Mouse (Mus musculus): ENCODE results near the gene Pigs. TPM values are rescaled to one million over a fixed set of nuclear protein-coding genes. Genes with fewer than 3 reads are reported as not detected.
A peak's percentile ranks its signal among the peaks of the same experiment; 100 is the strongest.

Gene Pigs
- polyA plus RNA-seq, 1 experiment from 2014 or later = 73.7 TPM

GRCm38 (mm10) chr11:78377549-78378159, 49.4 kb downstream of the Pigs start:
- Histone ChIP-seq H3K4me3 (no peak overlapping the region), H3K27ac (replicated peaks) (no peak overlapping the region), H3K27me3 (replicated peaks; ENCODE audit: low read depth, poor library complexity, severe bottlenecking) (no peaks in the 10 kb centered on the region), H3K4me1 (peaks cover 27% of the 10 kb centered on the region), H3K36me3 (replicated peaks) (no peaks in the 10 kb centered on the region), H3K9me3 (no peaks in the 10 kb centered on the region)
- no peak for DNase-seq (ENCODE audit: low spot score)
- 53% methylated on average over 12 of the region's 12 CpGs for WGBS

GRCm38 (mm10) chr11:78380351-78380750, 52.1 kb downstream of the Pigs start:
- Histone ChIP-seq H3K27ac (replicated peaks) (no peak overlapping the region), H3K4me1 (peaks cover 28% of the 10 kb centered on the region), H3K36me3 (replicated peaks) (no peaks in the 10 kb centered on the region), H3K27me3 (replicated peaks; ENCODE audit: low read depth, poor library complexity, severe bottlenecking) (0 out of 2 replicates have a peak, but pooled peaks cover 5% of the 10 kb centered on the region), H3K4me3 (no peak overlapping the region), H3K9me3 (no peaks in the 10 kb centered on the region)
- DNase-seq (ENCODE audit: low spot score) = no peak
- WGBS = 82% methylated on average over 4 of the region's 4 CpGs

GRCm38 (mm10) chr11:78380996-78381395, 52.8 kb downstream of the Pigs start:
- H3K27ac ChIP-seq (replicated peaks) = no peak overlapping the region
- H3K9me3 ChIP-seq = no peaks in the 10 kb centered on the region
- H3K4me3 ChIP-seq = no peak overlapping the region
- H3K27me3 ChIP-seq (replicated peaks; ENCODE audit: low read depth, poor library complexity, severe bottlenecking) = 0 out of 2 replicates have a peak, but pooled peaks cover 5% of the 10 kb centered on the region
- DNase-seq (ENCODE audit: low spot score) = no peak
- peaks cover 27% of the 10 kb centered on the region for H3K4me1 ChIP-seq
- no peaks in the 10 kb centered on the region for H3K36me3 ChIP-seq (replicated peaks)
- WGBS = 84% methylated on average over 3 of the region's 3 CpGs

GRCm38 (mm10) chr11:78382286-78382685, 54.1 kb downstream of the Pigs start:
- no peaks in the 10 kb centered on the region for H3K36me3 ChIP-seq (replicated peaks)
- WGBS = 84% methylated on average over 7 of the region's 7 CpGs
- peaks cover 9% of the 10 kb centered on the region; the same call in 1 of the 2 replicates for H3K27me3 ChIP-seq (replicated peaks; ENCODE audit: low read depth, poor library complexity, severe bottlenecking)
- no peak overlapping the region for H3K27ac ChIP-seq (replicated peaks)
- H3K4me3 ChIP-seq = no peak overlapping the region
- DNase-seq (ENCODE audit: low spot score) = no peak
- peaks cover 38% of the 10 kb centered on the region for H3K4me1 ChIP-seq
- no peaks in the 10 kb centered on the region for H3K9me3 ChIP-seq

GRCm38 (mm10) chr11:78382701-78383100, 54.5 kb downstream of the Pigs start:
- no peak for DNase-seq (ENCODE audit: low spot score)
- WGBS = 28% methylated on average over 5 of the region's 5 CpGs
- H3K27ac ChIP-seq (replicated peaks) = no peak overlapping the region

GRCm38 (mm10) chr11:78385776-78386175, 57.6 kb downstream of the Pigs start:
- peaks cover 32% of the 10 kb centered on the region for H3K4me1 ChIP-seq
- H3K27ac ChIP-seq (replicated peaks) = no peak overlapping the region
- WGBS = 86% methylated on average over 10 of the region's 10 CpGs
- peaks cover 9% of the 10 kb centered on the region; the same call in 1 of the 2 replicates for H3K27me3 ChIP-seq (replicated peaks; ENCODE audit: low read depth, poor library complexity, severe bottlenecking)
- no peak for DNase-seq (ENCODE audit: low spot score)
- H3K4me3 ChIP-seq = no peak overlapping the region
- H3K36me3 ChIP-seq (replicated peaks) = no peaks in the 10 kb centered on the region
- H3K9me3 ChIP-seq = no peaks in the 10 kb centered on the region

More at GRCm38 (mm10) chr11:78382701-78383100, 54.5 kb downstream of the Pigs start:
- Histone ChIP-seq H3K36me3 (replicated peaks) (no peaks in the 10 kb centered on the region), H3K27me3 (replicated peaks; ENCODE audit: low read depth, poor library complexity, severe bottlenecking) (peaks cover 9% of the 10 kb centered on the region; the same call in 1 of the 2 replicates), H3K4me1 (peaks cover 35% of the 10 kb centered on the region), H3K9me3 (no peaks in the 10 kb centered on the region), H3K4me3 (no peak overlapping the region)

GRCm38 (mm10) chr11:78386508-78387043, 58.4 kb downstream of the Pigs start, which contains the start of gene Foxn1:
Gene Foxn1 (minus strand): TSS chr11:78386558.
- peak; percentile 17 for DNase-seq (ENCODE audit: low spot score)
- Histone ChIP-seq H3K36me3 (replicated peaks) (no peaks in the 10 kb centered on the region), H3K9me3 (no peaks in the 10 kb centered on the region), H3K27ac (replicated peaks) (peak within 1 kb of the TSS; percentile 30; the same call in 1 of the 2 replicates), H3K4me1 (peaks cover 32% of the 10 kb centered on the region), H3K4me3 (no peak within 1 kb of the TSS), H3K27me3 (replicated peaks; ENCODE audit: low read depth, poor library complexity, severe bottlenecking) (peaks cover 9% of the 10 kb centered on the region; the same call in 1 of the 2 replicates)
- WGBS = 75% methylated on average over 14 of the region's 14 CpGs

Other genes starting within 250 kb of the Pigs start
- gene Eral1, start 248.0 kb upstream of the Pigs start, polyA plus RNA-seq (2016; fragmentation: Nextera tagmentation; extraction: Ambion mirVana) = 40.9 and 41.5 TPM in 2 replicates
- 28.2 and 29.9 TPM in 2 replicates for gene Fam222b, start 233.8 kb upstream of the Pigs start, polyA plus RNA-seq (2016; fragmentation: Nextera tagmentation; extraction: Ambion mirVana)
- 151 and 157 TPM in 2 replicates for gene Traf4, start 162.8 kb upstream of the Pigs start, polyA plus RNA-seq (2016; fragmentation: Nextera tagmentation; extraction: Ambion mirVana)
- 13.5 and 15.3 TPM in 2 replicates for gene Nek8, start 151.7 kb upstream of the Pigs start, polyA plus RNA-seq (2016; fragmentation: Nextera tagmentation; extraction: Ambion mirVana)
- gene Tlcd1, start 151.7 kb upstream of the Pigs start, polyA plus RNA-seq (2016; fragmentation: Nextera tagmentation; extraction: Ambion mirVana) = 8.8 and 9.2 TPM in 2 replicates
- gene Rpl23a, start 144.8 kb upstream of the Pigs start, polyA plus RNA-seq (2016; fragmentation: Nextera tagmentation; extraction: Ambion mirVana) = 1,123 and 1,138 TPM in 2 replicates
- 107 and 123 TPM in 2 replicates for gene Rab34, start 140.0 kb upstream of the Pigs start, polyA plus RNA-seq (2016; fragmentation: Nextera tagmentation; extraction: Ambion mirVana)
- gene Proca1, start 135.0 kb upstream of the Pigs start, polyA plus RNA-seq (2016; fragmentation: Nextera tagmentation; extraction: Ambion mirVana) = 1.6 and 2.3 TPM in 2 replicates
- 43.5 and 44.9 TPM in 2 replicates for gene Sdf2, start 82.7 kb upstream of the Pigs start, polyA plus RNA-seq (2016; fragmentation: Nextera tagmentation; extraction: Ambion mirVana)
- gene Supt6, start 82.4 kb upstream of the Pigs start, polyA plus RNA-seq (2016; fragmentation: Nextera tagmentation; extraction: Ambion mirVana) = 39.2 TPM in 2 replicates
- gene 2610507B11Rik, start 66.7 kb upstream of the Pigs start, polyA plus RNA-seq (2016; fragmentation: Nextera tagmentation; extraction: Ambion mirVana) = 60.4 and 72.1 TPM in 2 replicates
- 0.48 and 0.49 TPM in 2 replicates for gene BC030499, start 37.6 kb upstream of the Pigs start, polyA plus RNA-seq (2016; fragmentation: Nextera tagmentation; extraction: Ambion mirVana)
- 65.7 and 73.1 TPM in 2 replicates for gene Spag5, start 26.9 kb upstream of the Pigs start, polyA plus RNA-seq (2016; fragmentation: Nextera tagmentation; extraction: Ambion mirVana)
- gene Aldoc, start 5.4 kb upstream of the Pigs start, polyA plus RNA-seq (2016; fragmentation: Nextera tagmentation; extraction: Ambion mirVana) = 3.0 and 3.2 TPM in 2 replicates
- 67.7 and 69.1 TPM in 2 replicates for gene Unc119, start 15.1 kb downstream of the Pigs start, polyA plus RNA-seq (2016; fragmentation: Nextera tagmentation; extraction: Ambion mirVana)
- gene Foxn1, start 58.1 kb downstream of the Pigs start, polyA plus RNA-seq (2016; fragmentation: Nextera tagmentation; extraction: Ambion mirVana) = 0.21 and 0.26 TPM in 2 replicates
- not detected in 2 replicates for gene Slc13a2, start 93.8 kb downstream of the Pigs start, polyA plus RNA-seq (2016; fragmentation: Nextera tagmentation; extraction: Ambion mirVana)
- gene Slc46a1, start 137.3 kb downstream of the Pigs start, polyA plus RNA-seq (2016; fragmentation: Nextera tagmentation; extraction: Ambion mirVana) = 14.9 and 18.4 TPM in 2 replicates
- gene Sarm1, start 169.3 kb downstream of the Pigs start, polyA plus RNA-seq (2016; fragmentation: Nextera tagmentation; extraction: Ambion mirVana) = 5.0 and 6.0 TPM in 2 replicates
- 16.3 and 16.7 TPM in 2 replicates for gene Vtn, start 170.7 kb downstream of the Pigs start, polyA plus RNA-seq (2016; fragmentation: Nextera tagmentation; extraction: Ambion mirVana)
- gene Sebox, start 175.0 kb downstream of the Pigs start, polyA plus RNA-seq (2016; fragmentation: Nextera tagmentation; extraction: Ambion mirVana) = not detected in 2 replicates
- gene Tmem199, start 183.8 kb downstream of the Pigs start, polyA plus RNA-seq (2016; fragmentation: Nextera tagmentation; extraction: Ambion mirVana) = 75.9 and 76.0 TPM in 2 replicates
- 175 and 178 TPM in 2 replicates for gene Poldip2, start 183.8 kb downstream of the Pigs start, polyA plus RNA-seq (2016; fragmentation: Nextera tagmentation; extraction: Ambion mirVana)
- 91.6 and 92.4 TPM in 2 replicates for gene Tnfaip1, start 207.9 kb downstream of the Pigs start, polyA plus RNA-seq (2016; fragmentation: Nextera tagmentation; extraction: Ambion mirVana)
- 84.2 and 95.2 TPM in 2 replicates for gene Ift20, start 207.9 kb downstream of the Pigs start, polyA plus RNA-seq (2016; fragmentation: Nextera tagmentation; extraction: Ambion mirVana)
- 89.6 and 96.6 TPM in 2 replicates for gene Tmem97, start 222.4 kb downstream of the Pigs start, polyA plus RNA-seq (2016; fragmentation: Nextera tagmentation; extraction: Ambion mirVana)